Mouse (Mus musculus): ENCODE data around the gene Cdh26.

GRCm38 (mm10) chr2:178422186-178422585 is 8.1 kb upstream of the Cdh26 start:
- TF ChIP-seq POLR2AphosphoS2 (IDR thresholded peaks at IDR 0.05; ENCODE audit: insufficient read length, low read depth) (no peak), POLR2A (IDR thresholded peaks at IDR 0.05; ENCODE audit: insufficient read length, low read depth) (no peak), CEBPB (IDR thresholded peaks at IDR 0.05; ENCODE audit: insufficient read depth, poor library complexity, severe bottlenecking) (no peak), SRF (IDR thresholded peaks at IDR 0.05; ENCODE audit: control insufficient read depth, insufficient read length, low read depth) (no peak), MAX (IDR thresholded peaks at IDR 0.05; ENCODE audit: low read depth) (no peak), USF1 (IDR thresholded peaks at IDR 0.05; ENCODE audit: low read depth) (no peak), MYOD1 (IDR thresholded peaks at IDR 0.05; ENCODE audit: control insufficient read depth in 1 of 3, insufficient read length in 2 of 3, low read depth in 2 of 3) (no peak), TCF12 (IDR thresholded peaks at IDR 0.05; ENCODE audit: insufficient read depth, poor library complexity, severe bottlenecking) (no peak)

All from myocyte (in vitro differentiated cells).